18 mouse cellular contexts compared by ENCODE assay signal in the genomic region with DNA sequence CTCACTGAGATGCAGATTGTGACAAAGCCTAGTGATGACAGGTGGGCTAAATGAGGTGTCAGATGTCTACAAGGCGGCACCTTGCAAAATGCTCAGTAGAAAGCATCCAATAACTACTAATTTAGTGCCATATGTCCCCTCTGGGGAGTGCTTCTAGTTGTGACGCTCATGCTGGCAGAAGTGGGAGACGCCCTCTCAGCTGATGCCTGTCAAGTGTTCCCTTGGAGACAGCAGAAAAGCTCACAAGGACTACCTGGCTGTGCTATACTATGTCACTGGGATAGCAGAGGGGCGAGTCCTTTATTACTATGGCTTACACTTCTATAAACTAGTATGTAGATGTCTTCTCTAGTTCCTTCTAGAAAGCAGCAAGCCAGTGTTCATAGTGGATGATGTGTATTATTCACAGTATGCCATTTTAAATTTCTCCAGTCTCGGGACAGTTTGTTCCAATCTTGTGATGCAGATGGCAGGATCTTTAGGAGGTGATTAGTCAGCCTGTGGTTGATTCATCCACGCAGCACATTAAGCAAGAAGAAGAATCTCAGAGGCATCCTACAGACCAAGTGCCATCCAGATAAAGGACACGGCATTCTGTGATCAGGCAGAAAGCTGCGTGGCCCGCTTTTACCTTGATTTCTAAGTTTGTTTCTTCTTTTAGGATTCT. TPM values are rescaled to one million over a fixed set of nuclear protein-coding genes. Genes with fewer than 3 reads are reported as not detected.
A peak's percentile ranks its signal among the peaks of the same experiment; 100 is the strongest.
DNase-seq lines count a peak whose midpoint lies in the region; ATAC-seq and TF ChIP-seq lines count a peak whose summit lies in the region.
"Had no signal": no experiment of that assay in that cellular context is flagged by ENCODE, and none has a peak within 500 bp of the region (broad histone marks: within the 10 kb centered on the region; RNA-seq: fewer than 3 reads in every experiment).

No protein-coding gene starts in this region.

- 80% methylated on average over 9 of the region's 9 CpGs for WGBS in heart, embryonic 10.5 days

- 0 out of 2 replicates have a peak, but pooled peaks cover 2% of the 10 kb centered on the region for H3K36me3 ChIP-seq in heart, embryonic 10.5 days
- H3K36me3 ChIP-seq: limb, embryonic 13.5 days; liver, embryonic 15.5 days; midbrain, embryonic 10.5 days; neural tube, embryonic 15.5 days had no signal

- H3K27me3 ChIP-seq in heart, embryonic 10.5 days (ENCODE audit: insufficient read depth, poor library complexity, severe bottlenecking), result no peaks in the 10 kb centered on the region
- H3K27me3 ChIP-seq: kidney, embryonic 15.5 days; limb, embryonic 13.5 days; liver, embryonic 15.5 days; neural tube, embryonic 15.5 days had no signal

- H3K4me1 ChIP-seq in heart, embryonic 10.5 days, result peaks cover 19% of the 10 kb centered on the region
- H3K4me1 ChIP-seq in cortical plate, adult 2 months (ENCODE audit: control insufficient read depth, insufficient read depth, low read length), result peaks cover 4% of the 10 kb centered on the region

- no peak overlapping the region for H3K27ac ChIP-seq in heart, embryonic 10.5 days
- H3K27ac ChIP-seq in cortical plate, adult 2 months (ENCODE audit: insufficient read depth, low read length), result 0 out of 2 replicates have a peak overlapping the region, but pooled peaks have one; percentile 33
- H3K27ac ChIP-seq: kidney, embryonic 15.5 days; limb, embryonic 13.5 days; liver, embryonic 15.5 days; midbrain, embryonic 10.5 days; neural tube, embryonic 15.5 days had no signal

- no peaks in the 10 kb centered on the region for H3K9me3 ChIP-seq in heart, embryonic 10.5 days
- H3K9me3 ChIP-seq: G1E; kidney, embryonic 15.5 days; limb, embryonic 13.5 days; liver, embryonic 15.5 days; midbrain, embryonic 10.5 days; neural tube, embryonic 15.5 days had no signal

- TF ChIP-seq CTCF in cortical plate, adult 2 months (IDR thresholded peaks at IDR 0.05; ENCODE audit: extremely low read depth, insufficient read depth, low read length), result no peak

- no peak for ATAC-seq in granulocyte monocyte progenitor cell, adult 5-6 weeks (replicated peaks; ENCODE audit: poor library complexity, severe bottlenecking)

- DNase-seq in heart, adult 11 months, result peak; percentile 74
- DNase-seq in heart, embryonic 10.5 days (ENCODE audit: low spot score), result no peak
- DNase-seq in 416B (ENCODE audit: low read depth), result peak; percentile 76
- peak; percentile 70 for DNase-seq in layer of hippocampus, adult 9-11 months
- DNase-seq in T-cell, adult 2 months (ENCODE audit: low spot score), result no peak
- DNase-seq: adrenal gland, postnatal 10 days; cerebellum, postnatal 10 days; gastrocnemius, postnatal 10 days; heart, postnatal 14 days; thymus, postnatal 36 days had no signal

- TF ChIP-seq POLR2A in cortical plate, adult 2 months (IDR thresholded peaks at IDR 0.05; ENCODE audit: extremely low read depth, insufficient read depth, low read length), result no peak

- H3K4me3 ChIP-seq in heart, embryonic 10.5 days, result no peak overlapping the region
- H3K4me3 ChIP-seq in cortical plate, adult 2 months (ENCODE audit: insufficient read depth, low read length), result no peak overlapping the region
- H3K4me3 ChIP-seq: kidney, embryonic 15.5 days; limb, embryonic 13.5 days; liver, embryonic 15.5 days; midbrain, embryonic 10.5 days; neural tube, embryonic 15.5 days had no signal

RNA-seq across cellular contexts. Expression of a gene that starts 13.4 kb away (rescaled TPM):
- polyA plus RNA-seq in heart, embryonic 10.5 days (2016; fragmentation: Nextera tagmentation; extraction: Ambion mirVana), result 8.2 and 8.8 TPM in 2 replicates
- polyA plus RNA-seq in cortical plate, adult 2 months (2012; rRNA removed), result 41.1 and 43.3 TPM in 2 replicates
- total RNA-seq in granulocyte monocyte progenitor cell, adult 5-6 weeks (2014; fragmentation: Nextera tagmentation), result 80.5 and 85.2 TPM in 2 replicates
- 53.4 and 62.9 TPM in 2 replicates for total RNA-seq in granulocyte monocyte progenitor cell, adult 5-6 weeks (2017)

RNA-seq across cellular contexts. Expression of a gene that starts 13.4 kb away (rescaled TPM):
- polyA plus RNA-seq in heart, embryonic 10.5 days (2016; fragmentation: Nextera tagmentation; extraction: Ambion mirVana), result 0.83 and 0.86 TPM in 2 replicates
- 1.6 and 2.0 TPM in 2 replicates for polyA plus RNA-seq in cortical plate, adult 2 months (2012; rRNA removed)
- total RNA-seq in granulocyte monocyte progenitor cell, adult 5-6 weeks (2014; fragmentation: Nextera tagmentation), result 21.7 and 34.6 TPM in 2 replicates
- 24.8 and 33.2 TPM in 2 replicates for total RNA-seq in granulocyte monocyte progenitor cell, adult 5-6 weeks (2017)
- polyA plus RNA-seq: G1E had no signal

Comparison
In these comparisons a context has a peak if more than half of its experiments do, and no peak if none do; other contexts are left out.
1. DNase-seq: peak in heart, adult 11 months (single experiment), 416B (single experiment) and layer of hippocampus, adult 9-11 months (single experiment); none in heart, embryonic 10.5 days (single experiment) and T-cell, adult 2 months (single experiment).